Mouse (Mus musculus) layer of hippocampus, adult 8-10 months (tissue): ENCODE measurements around the gene Il34. TPM values are rescaled to one million over a fixed set of nuclear protein-coding genes. Genes with fewer than 3 reads are reported as not detected.
A peak's percentile ranks its signal among the peaks of the same experiment; 100 is the strongest.

Experiments
- DNase-seq, 2 experiments: peaks; one replicate each; pipeline ENCODE4 v3.0.0; 2022; ENCODE audit warnings: low spot score in 2 of 2
- total RNA-seq, 4 experiments: library from RNA; stranded (reverse); gene quantifications; 2 replicates each; pipeline ENCODE4 v1.2.4; 2022

The Il34 gene
- 10 to 100 TPM; 57.8 to 86.8 (median 69.6) TPM for total RNA-seq

DNA sequence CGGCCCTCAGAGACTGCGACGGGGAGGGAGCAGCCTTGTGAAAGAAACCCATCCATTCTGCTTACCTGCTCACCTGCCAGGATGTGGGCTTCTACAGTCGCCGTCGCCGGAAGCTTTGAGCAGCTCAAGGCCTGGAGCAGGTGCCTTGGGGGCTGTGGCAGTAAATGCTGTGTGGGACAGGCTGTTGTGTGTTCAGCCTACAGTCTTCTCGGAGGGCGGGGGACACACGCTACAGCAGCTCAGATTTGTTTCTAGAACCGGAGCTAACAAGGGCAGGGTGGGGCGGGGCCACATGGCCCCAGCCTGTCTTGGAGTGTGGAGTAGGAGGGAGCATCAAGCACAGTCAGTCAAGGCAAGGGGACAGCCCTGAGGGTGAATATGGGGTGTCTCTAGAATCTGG is at the start of gene Il34:
Gene Il34 (minus strand): TSS at position 256 of the 400 bp plus-strand sequence.
- DNase-seq: no peak

DNA sequence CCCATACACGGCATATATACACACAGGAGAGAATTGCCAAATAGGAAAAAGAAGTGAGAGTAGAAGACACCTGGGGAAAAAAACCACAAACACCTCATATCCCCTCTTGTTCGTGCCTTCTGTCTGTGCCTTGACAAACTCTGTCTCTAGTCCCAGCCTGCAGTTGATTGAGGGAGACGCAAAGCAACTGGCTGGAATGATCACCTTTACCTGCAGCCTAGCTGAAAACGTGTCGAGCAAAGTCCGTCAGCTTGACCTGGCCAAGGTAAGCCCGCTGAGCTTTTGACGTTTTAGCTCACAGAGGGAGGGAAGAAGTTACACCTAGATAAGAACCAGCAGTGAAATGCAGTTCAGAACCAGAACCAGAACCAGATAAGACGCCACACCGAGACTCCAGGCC is 45.5 kb upstream of the Il34 start:
- no peak for DNase-seq

DNA sequence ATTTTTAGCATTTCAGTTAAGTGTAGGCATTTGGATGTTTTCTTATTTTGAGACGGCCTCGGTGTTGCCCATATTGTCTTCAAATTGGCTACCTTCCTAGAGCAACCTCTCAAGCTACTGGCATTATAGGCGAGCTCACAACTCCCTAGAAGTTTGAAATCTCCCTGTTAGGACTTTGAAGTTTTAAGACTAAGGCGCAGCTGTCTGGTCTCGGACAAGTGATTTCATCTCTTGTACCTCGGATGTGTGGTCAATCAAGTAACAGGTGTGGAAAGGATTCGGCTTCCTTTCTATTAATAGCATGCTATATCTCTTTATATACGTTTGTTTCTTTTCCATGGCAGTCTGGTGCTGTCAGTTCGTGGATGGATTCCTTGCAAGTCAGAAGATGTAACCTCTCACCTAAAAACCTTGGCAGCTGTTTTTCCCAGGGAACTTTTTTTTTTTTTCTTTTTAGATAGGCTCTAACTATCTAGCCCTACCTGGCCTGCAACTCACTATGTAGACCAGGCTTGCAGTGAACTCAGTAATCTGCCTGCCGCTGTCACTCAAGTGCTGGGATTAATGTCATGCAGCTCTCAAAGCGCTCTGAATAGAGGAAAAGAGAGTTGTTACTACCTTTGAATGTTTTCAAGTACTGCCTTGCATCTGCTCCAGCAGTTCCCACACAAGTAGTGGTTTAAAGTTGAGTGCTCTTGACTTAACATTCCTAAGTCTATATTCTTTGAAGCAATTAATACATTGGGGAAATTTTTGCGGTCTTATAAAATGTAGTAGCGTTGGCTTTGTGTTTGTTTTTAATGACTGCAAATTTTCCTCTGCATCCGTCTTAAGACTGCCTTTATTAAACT is 42.1 kb upstream of the Il34 start:
- no peak for DNase-seq

DNA sequence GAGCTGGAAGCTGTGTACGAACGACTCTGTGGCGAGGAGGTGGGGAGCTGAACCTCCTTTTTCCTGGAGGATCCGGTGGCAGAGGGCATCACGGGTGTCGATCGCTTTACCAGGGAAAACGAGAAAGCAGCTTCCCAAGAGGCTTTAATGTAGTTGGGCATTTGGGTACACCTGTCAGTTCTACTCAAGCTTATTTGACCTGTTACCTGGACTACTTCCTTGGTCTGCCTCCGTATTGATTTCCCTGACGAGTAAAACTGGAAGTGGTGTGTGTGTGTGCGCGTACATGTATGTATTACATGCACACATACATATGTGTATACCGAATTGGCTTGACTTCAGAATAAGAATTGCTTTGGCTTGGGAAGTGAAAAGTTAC is 41.4 kb upstream of the Il34 start:
- no peak for DNase-seq

DNA sequence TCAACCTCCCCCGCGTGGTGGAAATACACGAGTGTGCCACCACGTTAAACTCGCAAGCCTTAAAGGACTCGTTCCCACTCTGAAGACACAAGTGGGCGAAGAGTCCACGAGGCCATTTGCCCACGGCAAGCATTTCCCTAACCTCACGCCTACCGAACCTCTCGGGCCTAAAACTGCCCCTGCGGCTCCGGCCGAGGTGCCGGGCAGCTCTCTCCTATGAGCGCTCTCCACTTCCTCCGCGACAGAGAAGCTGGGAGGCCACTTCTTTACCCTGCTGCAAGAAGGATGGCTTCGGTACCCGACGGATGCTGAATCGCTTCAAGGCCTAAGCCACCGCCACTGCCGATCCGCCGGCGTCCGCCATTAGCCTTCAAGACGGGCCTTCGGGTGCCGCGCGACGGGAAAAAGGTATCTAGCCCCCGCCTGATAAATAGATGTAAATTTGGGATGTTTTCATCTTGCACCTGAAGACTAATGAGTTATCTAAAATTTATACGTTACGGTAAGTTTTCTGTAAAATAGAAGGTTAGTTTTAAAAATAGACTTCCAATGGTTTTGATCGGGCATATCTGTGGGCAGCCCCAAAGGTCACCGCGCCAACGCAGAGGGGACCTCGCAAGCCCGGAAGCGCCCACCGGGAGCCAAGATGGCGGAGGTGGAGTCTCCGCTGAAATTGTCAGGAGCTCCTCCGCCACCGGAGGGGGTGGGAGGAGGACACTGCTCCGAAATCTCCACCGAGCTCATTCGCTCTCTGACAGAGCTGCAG is 40.9 kb upstream of the Il34 start, which contains the start of the genes Cog4 and Sf3b3:
Gene Cog4 (plus strand): TSS at position 196 of the 766 bp plus-strand sequence.
Gene Sf3b3 (minus strand): TSS at position 383 of the 766 bp plus-strand sequence.
- DNase-seq: peak; percentile 67 to 82

DNA sequence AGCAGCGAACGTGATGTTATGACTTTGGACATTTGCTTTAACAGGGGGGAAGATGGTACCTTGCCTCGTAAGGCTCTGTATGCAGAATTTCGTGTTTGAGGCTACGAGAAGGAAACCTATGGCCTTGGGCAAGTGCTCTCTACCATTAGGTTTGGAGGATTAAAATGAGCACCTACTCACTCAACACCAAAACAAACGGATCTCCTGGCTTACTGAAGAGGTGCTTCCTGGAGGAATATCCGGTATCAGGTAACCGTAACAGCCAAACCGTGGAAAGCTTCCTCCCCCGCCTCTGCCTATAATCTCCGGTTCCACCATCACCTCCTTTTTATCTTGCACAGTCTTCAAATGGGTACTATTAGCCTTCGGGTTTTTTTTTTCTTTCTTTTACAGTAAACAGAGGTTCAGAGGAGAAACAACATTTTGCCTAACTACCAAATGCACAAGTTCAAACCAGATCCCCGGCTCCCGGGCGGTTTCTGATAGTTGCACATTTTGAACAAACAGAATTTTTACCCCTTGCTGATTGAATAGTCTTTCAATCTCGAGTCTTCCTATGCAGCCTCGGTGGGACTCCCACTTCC is 40.2 kb upstream of the Il34 start:
- no peak for DNase-seq

DNA sequence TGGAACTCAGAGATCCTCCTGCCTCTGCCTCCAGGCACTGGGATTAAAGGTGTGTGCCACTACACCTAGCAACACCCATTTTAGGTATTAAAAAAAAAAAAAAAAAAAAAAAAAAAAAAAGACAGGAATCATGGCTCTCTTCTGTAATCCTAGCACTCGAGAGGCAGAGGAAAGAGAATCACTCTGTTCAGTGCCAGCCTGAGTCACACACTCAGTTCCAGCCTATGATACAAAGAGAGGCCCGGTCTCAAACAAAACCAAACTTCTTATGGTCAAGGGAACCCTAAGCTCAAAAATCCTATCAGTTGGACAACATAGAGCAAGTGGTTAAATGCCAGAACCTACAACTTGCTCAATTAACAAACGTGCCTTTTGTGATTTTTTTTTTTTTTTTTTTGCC is 39.2 kb upstream of the Il34 start:
- DNase-seq: no peak

DNA sequence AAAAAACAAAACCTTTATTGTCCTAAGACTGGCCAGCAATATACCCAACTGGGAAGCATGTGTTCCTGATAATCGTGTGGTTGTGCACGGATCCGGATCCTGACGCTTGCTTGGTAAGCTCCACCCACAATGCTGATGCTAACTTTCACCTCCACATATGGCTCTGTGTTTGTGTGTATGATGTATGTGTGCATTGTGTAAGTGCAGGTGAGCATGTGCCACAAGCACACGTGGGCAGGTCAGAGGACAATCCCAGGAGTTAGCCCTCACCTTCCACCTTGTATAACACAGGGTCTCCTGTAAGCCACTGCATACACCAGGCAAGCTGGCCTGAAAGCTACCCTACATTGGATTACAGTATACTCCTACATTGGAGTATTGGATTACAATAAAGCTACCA is 37.5 kb upstream of the Il34 start:
- DNase-seq: no peak

DNA sequence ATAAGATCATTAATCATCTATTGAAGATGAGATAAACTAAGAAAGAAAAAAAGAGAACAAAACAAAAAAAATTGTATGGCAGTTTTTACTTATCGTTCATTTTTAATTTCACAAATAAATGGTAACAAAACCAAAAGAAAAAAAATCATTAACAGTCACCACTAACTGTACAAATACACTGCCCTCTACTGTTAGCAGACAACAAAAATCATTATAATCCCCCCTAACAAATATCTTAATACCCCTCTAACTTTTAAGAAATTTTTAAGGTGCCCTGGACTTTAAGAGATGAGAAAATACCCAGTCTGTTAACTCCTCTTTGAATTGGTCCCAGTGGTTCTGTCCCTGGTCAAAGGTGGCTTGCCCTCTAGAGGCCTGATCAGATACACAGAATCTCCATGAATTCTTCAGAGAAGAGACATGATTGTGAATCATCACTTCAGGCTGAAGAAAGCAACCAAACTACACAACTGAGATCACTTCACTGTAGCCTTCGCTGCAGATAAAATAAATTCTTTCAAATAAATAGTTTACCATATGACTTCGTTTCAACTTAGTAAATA is 36.4 kb upstream of the Il34 start:
- no peak for DNase-seq

DNA sequence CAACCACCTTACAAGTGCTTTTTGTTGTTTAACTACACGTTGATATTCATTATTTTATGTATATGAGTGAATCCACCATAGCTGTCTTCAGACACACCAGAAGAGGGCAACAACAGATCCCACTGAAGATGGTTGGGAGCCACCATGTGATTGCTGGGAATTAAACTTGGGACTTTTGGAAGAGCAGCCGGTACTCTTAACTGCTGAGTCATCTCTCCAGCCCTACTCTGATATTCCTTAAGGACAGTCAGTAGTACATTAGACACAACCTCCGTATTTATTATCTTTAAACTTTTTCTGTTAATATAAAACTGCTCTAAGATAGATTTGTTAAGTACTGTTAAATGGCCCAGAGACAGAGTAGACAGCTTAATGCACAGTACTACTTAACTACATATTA is 26.2 kb upstream of the Il34 start:
- DNase-seq: no peak

DNA sequence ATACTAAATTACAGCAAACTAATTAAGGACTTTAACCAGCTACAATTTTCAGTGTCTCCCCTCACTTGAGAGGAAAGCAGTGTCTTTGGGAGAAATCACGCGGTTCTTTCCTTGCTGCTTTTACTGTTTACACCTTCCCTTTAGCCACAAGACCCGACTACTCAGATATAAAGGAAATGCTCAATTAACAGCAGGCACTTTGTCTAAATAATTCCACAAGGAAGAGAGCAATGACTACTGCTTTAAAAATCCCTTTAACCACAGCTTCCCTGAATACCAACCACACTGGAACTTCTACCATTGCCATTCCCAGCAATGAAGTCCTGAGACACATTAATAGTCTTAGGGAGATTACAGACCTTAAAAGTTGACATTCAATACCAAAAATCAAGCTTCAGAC is 22.8 kb upstream of the Il34 start:
- DNase-seq: no peak

DNA sequence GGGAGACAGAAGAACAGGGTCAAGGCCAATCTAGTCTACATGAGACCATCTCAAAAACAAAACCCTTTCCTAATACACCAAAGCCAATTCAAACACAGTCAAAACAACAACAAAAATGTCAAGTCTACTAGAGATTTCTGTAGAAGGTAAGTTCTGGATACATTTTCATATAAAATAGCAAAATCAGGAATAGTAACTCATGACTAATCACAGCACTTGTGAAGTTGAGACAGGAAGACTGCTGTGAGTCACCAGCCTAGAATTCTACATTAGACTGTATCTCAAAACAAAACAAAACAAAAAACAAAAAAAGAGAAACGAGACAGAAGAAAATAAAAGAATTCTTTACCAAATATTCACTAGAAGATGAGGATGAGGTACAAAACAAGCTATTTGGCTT is 19.1 kb upstream of the Il34 start:
- no peak for DNase-seq

DNA sequence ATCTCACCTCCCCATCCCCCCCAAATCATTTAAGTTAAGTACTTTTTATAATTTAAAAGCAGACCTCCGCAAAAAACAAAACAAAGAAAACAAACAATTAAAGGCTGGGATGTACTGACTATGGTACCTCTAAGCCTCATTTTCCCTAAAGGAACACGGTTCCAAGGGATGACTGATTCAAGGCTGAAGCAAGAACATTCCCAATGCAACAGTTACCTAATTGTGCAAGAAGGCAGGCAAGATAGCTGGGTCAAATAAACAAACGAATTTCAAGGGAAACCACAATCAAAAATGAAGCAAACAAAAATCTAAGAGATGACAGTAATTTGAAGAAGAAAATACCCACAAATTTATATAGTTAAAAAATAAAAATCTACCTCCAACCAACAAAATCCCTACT is 16.2 kb upstream of the Il34 start:
- no peak for DNase-seq

DNA sequence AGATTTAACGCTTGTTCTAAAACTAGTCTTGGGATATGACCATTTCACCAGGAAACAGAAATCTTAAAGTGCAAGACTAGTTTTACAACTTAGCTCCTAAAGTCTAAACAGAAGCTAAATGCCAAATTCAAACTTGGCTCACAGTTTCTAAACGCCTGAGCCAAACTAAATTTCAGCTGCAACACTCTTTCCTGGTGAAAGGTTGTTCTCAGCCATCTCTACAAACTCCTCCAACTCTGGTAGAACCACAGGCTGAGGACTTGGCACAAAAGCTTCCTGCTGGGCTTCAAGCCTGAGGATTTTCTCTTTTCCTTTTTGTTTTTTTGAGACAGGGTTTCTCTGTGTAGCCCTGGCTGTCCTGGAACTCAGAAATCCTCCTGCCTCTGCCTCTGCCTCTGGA is 14.5 kb upstream of the Il34 start:
- DNase-seq: no peak

DNA sequence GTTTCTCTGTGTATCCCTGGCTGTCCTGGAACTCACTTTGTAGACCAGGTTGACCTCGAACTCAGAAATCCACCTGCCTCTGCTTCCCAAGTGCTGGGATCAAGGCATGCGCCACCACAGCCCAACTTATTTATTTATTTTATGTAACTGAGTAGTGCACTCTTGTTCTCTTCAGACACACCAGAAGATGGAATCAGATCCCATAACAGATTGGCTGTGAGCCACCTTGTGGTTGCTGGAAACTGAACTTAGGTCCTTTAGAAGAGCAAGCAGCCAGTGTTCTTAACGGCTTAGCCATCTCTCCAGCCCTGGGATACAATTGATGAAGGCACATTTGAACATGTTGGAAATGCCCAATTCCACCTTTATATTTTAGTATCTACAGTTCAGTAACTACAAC is 12.9 kb upstream of the Il34 start:
- no peak for DNase-seq

DNA sequence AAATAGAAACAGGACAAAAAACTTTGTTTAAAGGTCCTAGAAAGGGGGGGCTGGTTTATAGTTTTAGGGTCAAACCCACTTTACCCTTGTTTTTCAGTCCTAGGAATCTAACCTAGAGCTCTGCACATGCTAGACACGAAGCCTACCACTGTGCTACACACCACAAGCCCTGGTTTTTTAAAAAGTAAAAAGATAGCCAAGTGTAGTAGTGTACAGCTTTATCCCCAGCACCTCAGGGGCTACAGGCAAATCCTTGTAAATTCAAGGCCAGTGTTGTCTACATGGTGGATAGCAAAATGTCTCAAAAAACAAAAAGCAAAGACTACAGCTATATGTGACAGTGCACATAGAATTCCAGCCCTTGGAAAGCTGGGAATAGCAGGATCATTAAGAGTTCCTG is 11.3 kb upstream of the Il34 start:
- DNase-seq: no peak

DNA sequence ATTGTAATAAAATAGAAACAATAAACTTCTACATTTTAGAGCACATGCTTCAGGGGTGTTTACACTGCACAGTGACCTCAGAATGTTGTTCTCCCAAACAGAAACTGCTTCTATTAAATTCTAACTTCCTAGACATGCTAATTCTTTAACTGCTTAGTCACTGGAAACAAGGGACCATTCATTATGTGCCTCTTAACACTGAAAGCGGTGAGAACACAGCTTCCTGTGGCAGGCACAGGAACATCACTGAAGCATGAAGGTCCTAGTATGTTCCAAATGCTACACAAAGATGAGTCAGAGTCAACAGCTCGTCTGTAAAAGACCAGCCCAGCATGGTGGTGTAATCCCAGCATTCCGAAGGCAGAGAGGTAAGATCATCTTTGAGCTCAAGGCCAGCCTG is 9.6 kb upstream of the Il34 start:
- no peak for DNase-seq

DNA sequence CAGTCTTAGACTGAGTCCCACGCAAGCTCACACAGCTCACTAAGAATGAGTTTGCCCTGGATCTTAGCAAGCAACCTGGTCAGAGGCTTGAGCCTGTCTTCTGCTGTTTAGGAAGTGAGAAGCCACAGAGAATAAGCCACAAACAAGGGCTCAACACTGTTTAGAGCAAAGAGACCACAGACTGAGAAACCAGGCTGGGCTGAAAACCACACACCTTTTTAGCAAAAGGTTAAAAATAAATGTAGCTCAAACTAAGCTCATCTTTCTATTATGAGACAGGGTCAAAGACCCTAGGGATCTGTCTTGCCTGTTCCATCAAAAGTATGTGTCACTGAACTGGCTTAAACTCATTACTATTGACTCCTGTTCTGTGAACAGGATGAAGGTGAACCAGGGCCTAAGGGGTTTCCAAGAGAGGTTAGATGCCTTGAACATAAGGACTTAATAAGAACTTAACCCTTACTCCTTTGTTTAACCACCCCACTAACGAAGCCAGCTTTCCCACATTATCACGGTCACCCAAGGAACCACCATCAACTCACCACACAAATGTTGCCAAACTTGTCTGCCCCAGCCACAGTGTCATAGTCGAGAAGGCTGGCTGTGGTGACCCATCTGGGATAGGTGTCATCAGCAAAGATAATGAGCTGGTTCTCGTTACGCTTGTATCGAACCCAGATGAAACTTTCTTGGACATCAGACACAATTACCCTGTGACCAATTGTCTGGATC is 7.5 kb upstream of the Il34 start:
- no peak for DNase-seq

DNA sequence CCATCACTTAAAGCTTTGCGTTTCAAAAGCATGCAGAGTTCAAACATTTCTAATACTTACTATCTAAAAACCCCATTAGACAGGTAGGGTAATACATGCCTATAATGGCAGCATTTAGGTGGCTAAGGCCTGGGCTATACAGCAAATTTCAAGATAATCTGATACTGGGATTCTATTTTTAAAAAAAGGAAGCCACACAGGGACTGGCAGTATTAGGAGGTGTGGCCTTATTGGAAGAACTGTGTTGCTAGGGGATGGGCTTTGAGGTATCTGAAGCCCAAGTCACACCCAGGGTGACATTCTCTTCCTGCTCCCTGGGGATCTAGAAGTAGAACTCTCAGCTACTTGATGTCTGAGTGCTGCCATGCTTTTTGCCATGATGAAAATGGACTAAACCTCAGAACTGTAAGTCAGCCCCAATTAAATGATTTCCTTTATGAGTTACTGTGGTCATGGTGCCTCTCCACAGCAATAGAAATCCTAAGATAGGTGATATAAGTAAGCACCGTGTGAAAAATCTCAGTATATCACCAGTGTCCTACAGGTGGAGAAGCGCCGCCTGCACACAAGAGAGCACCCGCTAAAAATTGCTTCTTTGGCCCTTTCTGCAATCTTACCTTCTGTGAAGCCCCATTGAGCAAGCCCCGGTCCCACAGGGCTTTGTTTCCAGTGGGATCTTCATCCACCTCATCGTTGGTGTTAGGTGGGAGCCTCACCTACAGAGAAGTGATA is 6.8 kb upstream of the Il34 start:
- DNase-seq: no peak

DNA sequence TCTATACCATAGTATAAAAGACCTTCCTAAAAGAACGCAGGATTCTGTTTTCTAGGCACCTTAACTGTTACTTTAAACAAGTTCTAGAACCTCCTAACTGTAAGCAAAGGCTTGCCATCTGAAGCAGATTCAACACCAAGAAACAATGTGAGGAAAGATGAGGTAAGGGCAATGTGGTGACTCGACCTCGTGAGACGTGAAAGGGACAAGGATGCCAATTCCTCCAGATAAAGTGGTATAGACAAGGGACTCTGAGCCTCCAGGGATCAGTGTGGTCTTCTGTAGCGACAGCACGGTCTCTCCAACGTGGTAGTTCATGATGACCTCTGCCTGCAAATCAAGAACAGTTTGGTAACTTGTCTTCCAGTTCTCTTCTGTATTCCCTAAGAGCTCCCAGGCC is 6.1 kb upstream of the Il34 start:
- DNase-seq: no peak

DNA sequence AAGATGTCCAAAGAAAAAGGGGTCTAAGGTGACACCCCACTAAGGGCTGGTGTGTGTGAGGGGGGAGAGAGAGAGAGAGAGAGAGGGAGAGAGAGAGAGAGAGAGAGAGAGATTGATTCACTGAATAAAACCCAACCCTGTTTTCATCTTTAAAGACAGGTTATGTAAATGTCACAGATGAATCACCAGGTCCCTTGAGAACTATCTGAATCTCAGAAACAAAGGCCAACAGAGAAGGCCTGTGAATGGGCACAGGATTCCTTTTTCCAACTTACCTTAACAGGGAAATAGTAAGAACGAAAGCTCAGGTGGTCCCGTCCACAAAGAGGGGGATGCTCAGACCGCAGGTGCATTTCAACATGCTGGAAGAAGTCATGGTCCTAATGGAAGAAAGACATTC is 5.4 kb upstream of the Il34 start:
- DNase-seq: no peak
